Mouse (Mus musculus) kidney, adult 2 months (tissue): ENCODE data around the gene Leng1.

Experiments used
- CTCF ChIP-seq: fragments of 200-500 bp; conservative IDR thresholded peaks from 2 replicates; pipeline ENCODE4 v1.5.1; 2011; ENCODE audit warnings: low read depth, mild to moderate bottlenecking, control low read depth, low read length, moderate library complexity, mixed read lengths; ENCODE audit not compliant: insufficient read depth, insufficient read length
- POLR2A ChIP-seq: fragments of 200-500 bp; IDR thresholded peaks from one replicate; pipeline ENCODE4 v1.6.1; 2011; ENCODE audit warnings: low read depth, low read length, control low read depth

GRCm38 (mm10) chr7:3715249-3715648, 49.6 kb upstream of the Leng1 start:
- TF ChIP-seq CTCF (no peak), POLR2A (no peak)
